Mouse (Mus musculus) cortical plate, adult 2 months (tissue): ENCODE data around the gene Cacna2d3.

Experiments used
- CTCF ChIP-seq: fragments of 200-500 bp; IDR thresholded peaks from 2 replicates; pipeline ENCODE4 v1.5.1; 2011; ENCODE audit warnings: mild to moderate bottlenecking, control low read depth, low read length; ENCODE audit not compliant: insufficient read depth; ENCODE audit errors: extremely low read depth
- POLR2A ChIP-seq: fragments of 200-500 bp; IDR thresholded peaks from 2 replicates; pipeline ENCODE4 v1.6.1; 2011; ENCODE audit warnings: mild to moderate bottlenecking, low read length, control low read depth; ENCODE audit not compliant: insufficient read depth; ENCODE audit errors: extremely low read depth

DNA sequence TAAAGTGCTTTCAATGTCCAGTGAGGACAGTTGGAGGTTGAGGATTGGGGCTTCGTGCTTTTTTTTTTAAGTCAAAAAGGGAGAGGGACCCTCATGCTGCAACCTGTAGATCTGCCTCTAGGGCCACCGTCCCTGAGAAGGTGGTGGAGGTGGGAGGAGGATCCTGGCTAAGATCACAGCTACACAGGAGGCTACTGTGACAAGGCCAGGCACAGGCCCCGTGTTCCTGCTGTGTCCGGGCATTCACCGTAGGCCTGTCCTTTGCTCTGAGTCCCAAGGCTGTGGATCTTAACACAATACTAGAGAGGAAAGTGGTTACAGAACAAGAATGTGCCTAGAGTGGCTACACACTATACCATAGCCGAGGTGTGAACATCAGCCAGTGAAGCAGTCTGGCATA, 696.3 kb downstream of the Cacna2d3 start:
- TF ChIP-seq POLR2A: no peak
- no peak for TF ChIP-seq CTCF
